Mouse (Mus musculus): ENCODE data around the gene Ttll4.

GRCm38 (mm10) chr1:74705016-74705415 lies 43.5 kb downstream of the Ttll4 start:
- no peak for TF ChIP-seq CTCF (IDR thresholded peaks at IDR 0.05; ENCODE audit: borderline replicate concordance, control insufficient read depth, extremely low read depth, insufficient read depth, low read length, poor library complexity)
- TF ChIP-seq POLR2A (IDR thresholded peaks at IDR 0.05; ENCODE audit: control insufficient read depth, extremely low read depth, insufficient read depth, low read length, poor library complexity), result no peak

Data from thymus, adult 2 months (tissue).